Mouse (Mus musculus): ENCODE measurements around the gene Fam162b.

The Fam162b gene

GRCm38 (mm10) chr10:51590139-51590574, at the start of gene Fam162b:
Gene Fam162b (minus strand): TSS chr10:51590517.
- no peak for DNase-seq

DNA sequence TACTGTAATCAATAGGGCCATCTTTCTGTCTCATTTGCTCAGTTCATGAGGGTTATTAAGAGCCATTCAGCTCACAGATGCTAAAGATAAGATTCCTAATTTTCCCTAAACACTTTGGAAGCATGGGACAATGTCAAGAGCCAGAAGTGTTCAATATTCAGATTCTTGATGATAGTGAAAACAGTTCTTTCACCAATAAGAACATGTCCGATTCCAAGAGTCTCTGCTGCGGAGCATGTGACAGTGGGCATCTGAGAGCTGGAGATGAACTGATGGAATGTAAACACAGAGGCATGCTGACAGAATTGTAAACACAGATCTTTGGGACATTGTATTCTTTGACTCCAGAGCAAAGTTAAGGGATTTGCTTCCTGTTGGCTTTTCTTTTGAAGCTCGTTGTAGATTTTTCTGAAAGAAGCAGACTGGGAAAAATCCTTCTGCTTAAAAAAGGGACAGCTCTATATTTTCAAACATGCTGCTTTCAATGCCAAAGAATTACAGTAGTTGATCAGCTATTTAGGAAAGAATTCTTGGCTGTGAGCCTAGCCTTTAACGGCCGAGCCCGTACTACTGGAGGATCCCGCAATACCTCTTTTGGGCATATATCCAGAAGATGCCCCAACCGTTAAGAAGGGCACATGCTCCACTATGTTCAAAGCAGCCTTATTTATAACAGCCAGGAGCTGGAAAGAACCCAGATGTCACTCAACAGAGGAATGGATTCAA, 41.3 kb upstream of the Fam162b start, which contains the start of gene Gprc6a:
Gene Gprc6a (minus strand): TSS at position 51 of the 726 bp plus-strand sequence.
- DNase-seq: no peak

- no peak for DNase-seq
Observed at GRCm38 (mm10) chr10:51621193-51621592, 30.9 kb upstream of the Fam162b start.

DNA sequence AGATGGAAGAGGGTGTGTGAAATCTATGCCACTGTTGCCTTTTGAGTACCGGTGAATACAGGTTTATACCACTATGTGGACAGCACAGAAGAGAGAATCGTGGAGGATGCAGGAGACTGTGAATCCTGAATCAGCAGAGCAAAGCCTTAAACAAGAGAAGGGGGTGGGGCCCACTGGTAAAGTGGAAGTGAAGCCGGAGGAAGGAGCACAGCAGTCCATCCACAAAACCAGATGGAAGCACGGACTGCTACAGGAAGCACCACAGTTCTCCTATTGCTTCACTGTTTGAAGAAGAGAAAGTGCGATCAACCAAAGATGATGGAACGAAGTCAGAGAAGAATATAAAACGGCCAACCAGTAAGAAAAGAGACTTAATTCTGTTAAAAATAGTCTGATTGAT, 29.8 kb upstream of the Fam162b start:
- DNase-seq: no peak

DNA sequence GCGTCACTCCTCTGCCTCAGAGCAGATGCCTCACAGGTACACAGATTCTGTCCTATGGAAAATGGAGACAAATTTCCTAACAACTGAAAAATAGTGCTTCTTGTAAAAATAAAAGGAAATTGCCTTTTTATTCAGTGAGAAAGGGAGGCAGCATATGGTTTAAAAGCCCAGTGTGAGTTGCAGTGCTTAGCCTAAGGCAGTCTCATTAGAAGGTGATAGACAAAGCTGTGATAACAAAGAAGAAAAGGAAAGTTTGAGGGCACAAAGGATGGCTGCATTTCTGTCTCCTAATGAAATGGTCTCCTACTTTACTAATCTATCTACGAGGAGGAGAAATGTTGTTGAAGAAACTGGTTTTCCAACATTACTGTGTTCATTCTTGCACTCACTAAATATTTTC, 28.2 kb upstream of the Fam162b start:
- no peak for DNase-seq

DNA sequence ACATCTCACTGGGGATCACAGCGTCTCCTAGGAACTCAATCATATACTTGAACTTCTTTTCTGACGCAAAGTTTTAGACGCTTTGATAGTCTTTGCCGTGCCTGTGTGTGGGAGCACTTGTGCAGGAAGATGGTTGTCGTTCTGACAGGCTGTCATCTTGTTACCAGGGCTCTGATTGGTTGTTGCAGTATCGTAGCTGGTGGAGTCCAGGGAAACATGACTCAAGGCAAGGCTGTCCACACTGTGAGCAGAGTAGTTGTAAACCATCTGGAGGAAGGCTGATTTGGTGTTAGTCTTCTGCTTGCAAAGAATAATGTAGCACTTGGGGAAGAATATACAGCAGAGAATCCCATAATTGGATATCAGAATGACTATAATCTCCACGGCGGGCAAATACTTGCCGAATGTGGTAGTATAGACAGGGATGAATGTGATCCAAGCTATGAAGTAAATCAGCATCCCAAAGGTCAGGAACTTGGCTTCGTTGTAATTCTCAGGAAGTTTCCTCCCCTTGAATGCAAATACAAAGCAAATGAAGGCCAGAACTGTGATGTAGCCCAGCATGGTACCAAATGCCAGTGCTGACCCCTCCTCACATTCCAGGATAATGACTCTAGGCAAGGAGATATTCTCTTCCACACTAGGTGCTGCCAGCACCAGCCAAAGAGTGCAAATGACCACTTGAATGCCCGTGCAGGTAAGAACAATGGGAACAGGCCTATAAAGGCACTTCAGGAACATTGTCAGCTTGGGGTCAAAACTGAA, 24.7 kb upstream of the Fam162b start:
- DNase-seq: no peak

DNA sequence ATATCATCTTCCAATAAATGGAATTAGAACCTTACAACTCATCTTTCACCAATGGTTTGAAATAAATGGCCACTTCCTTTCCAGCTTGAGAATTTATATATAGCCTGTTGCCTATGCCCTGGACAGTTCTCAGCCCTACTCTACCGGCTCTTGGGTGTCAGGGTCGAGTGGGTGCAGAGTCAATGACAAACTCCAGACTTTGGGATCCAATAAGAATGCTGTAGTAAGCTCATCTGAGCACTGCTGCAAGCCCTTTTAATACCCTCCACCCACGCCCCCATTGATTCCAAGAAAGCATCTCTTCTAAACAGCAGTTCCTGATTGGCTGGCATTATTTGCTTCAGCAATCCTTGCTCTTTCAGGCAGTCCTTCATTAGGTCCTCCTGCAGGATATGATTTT, 23.1 kb upstream of the Fam162b start:
- no peak for DNase-seq

GRCm38 (mm10) chr10:51611969-51612682, 21.8 kb upstream of the Fam162b start:
- DNase-seq: no peak

GRCm38 (mm10) chr10:51609741-51610425, 19.6 kb upstream of the Fam162b start:
- DNase-seq: no peak

DNA sequence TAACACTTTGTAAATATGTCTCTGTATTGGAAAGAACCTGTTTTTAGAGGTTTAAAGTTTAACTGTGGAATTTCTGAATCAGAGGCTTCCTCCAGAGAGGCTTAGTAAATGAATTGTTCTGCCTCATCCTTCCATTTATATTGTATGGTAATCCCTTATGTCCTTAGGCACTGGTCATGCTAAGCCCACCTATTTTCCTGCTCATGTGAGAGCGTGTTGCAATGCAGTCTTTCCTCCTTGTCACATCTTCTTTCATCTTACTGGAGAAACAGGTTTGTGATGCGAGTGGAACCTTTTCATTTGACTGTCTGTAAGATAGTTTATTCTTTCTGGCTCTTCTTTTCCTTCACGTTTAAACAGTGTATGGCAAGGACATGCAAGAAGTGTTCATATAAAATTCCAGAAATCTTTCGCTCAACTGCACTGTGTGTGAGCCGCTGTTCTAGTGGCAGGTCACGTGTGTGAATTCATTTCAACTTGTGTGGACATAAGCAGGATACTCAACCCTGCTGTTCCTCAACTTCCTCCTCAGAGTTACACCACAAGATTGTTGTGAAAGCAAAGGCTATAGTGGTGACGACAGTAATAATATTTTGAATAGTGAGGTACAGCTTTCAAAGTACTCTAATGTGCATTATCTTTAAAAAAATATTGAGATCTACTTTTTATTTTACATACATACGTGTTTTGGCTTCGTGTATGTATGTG, 6.8 kb upstream of the Fam162b start:
- DNase-seq: no peak

- DNase-seq: no peak
Observed at GRCm38 (mm10) chr10:51595001-51595931, 4.9 kb upstream of the Fam162b start.

DNA sequence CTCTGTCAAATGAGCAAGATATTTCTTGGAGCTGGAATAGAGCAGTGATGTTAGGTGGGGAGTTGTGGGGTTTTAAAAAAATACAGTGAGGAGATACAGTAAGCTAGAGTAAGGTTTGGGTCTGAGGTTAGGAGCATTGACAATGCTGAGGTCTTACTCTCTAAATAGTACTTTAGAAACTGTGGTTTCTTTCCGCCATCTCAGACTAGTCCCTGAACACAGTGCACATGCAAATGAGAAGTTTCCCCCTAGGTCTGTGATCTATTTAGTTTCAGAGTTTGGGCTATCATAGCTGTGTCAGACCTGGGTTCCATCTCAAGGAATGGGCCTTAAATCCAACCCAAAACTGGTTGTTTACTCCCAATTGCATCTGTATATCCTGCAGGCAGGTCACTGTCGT, 1.3 kb upstream of the Fam162b start:
- no peak for DNase-seq

DNA sequence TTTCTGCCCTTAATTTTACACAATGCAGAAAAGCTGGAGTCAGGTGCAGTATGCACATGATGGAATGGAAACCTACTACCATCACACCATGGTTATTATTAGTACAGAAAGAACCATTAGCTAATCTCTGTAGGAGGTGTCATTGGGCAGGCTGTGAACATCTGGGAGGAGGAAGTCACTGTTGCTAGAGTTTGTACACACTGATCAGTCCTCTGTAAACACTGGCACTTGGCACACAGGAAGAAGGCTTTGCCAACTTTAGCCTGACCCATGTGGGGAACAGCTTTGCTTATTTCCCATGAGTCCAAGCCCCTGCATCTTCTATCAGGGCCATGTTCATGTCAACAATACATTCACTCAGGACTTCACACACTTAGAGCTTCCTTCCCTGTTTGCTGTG, 5.4 kb downstream of the Fam162b start:
- no peak for DNase-seq

DNA sequence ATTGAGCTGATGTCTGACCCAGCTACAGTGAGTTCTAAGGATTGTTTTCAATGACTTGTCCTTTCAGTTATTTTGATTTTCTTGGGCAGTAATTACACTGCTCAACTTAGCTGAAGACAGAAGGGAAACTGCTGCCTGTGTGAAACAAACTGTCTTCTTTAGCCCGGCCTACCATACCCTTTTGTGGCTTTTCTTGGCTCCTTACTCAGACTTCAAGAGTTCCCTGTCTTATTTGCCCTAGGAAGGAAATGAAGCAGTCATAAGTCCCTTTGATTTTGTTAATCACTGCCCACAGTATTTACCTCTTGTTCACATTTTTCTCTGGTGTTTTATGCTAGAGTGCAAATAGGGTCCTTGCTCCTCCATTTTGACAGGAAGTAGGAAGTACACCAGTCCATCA, 5.9 kb downstream of the Fam162b start:
- DNase-seq: no peak

DNA sequence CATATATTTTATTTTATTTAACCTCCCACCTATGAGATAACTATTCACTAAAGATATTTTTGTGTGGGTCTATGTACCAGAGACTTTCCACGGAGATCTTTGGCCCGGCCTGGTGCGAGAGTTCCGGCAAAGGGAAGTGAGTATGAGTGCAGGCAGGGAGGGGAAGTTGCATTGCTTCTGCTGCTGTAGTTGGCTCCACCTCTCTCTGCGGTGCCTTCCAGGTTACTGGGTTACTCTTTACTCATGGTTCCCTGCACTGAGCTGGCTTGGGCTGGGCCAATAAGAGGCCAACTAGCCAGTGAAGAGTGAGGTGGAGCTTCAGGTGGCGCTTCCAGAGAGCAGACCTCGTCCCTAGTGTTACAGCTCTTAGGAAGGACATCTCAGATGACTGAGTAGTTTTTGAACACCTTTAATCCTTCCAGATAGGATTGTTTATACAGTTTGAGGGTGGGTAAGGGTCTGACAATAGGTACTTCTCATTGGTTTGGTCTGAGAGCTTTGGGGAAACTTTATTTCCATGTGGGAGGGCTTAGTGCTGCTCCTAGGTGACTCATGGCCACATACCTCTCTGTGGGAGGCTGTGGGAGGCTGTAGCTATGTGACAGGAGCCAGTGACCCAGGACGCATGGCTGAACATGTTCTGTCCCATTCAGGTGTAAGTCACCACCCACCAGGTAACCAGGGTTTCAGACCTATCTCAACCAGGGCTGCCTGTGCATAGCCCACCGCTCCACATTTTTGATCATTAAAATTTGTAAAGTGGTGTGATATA, 18.9 kb downstream of the Fam162b start:
- DNase-seq: no peak

DNA sequence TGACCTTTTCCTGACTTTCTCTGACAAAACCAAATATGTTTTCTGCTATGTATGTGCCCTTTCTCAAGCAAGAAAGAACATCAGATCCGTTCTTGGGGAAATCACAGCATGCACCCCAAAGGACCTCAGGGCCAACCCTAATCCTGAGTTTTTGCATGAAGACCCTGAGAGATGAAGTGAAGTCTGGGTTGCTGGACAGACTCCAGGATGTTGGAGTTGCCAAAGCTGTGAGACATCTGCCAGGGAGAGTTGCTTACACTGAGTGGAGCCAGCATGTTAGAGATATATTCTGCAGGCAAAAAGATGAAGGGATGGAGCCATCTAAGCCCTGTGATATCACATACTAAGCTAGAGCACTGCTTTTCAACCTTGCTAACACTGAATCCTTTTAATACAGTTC, 34.3 kb downstream of the Fam162b start:
- no peak for DNase-seq

- DNase-seq: peak; percentile 90
Observed at GRCm38 (mm10) chr10:51553348-51554123, 36.8 kb downstream of the Fam162b start.
